ENCODE assay signal across 10 mouse cellular contexts in the genomic region with DNA sequence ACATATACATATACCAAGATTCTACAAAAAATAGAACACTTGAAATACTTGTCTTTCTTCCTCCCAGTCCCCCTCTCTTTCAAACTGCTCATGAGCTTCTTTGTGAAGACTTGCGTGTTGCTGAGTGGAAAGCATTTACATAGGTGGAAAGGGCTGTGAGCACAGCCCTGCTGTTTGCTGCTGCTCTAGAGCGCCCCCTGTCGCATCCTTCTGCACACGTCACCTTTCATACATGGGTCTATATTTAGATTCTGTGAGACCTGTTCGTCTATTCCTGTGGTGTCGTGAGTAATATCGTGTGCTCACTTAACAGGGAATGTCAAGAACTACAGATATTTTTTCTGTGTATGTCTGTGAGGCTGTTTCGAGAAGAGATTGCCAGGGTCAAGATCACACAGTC. TPM values are rescaled to one million over a fixed set of nuclear protein-coding genes. Genes with fewer than 3 reads are reported as not detected.
DNase-seq lines count a peak whose midpoint lies in the region; ATAC-seq and TF ChIP-seq lines count a peak whose summit lies in the region.
"Had no signal": no experiment of that assay in that cellular context is flagged by ENCODE, and none has a peak within 500 bp of the region (broad histone marks: within the 10 kb centered on the region; RNA-seq: fewer than 3 reads in every experiment).

No protein-coding gene starts in this region.

- ATAC-seq in kidney, embryonic 16.5 days (ENCODE audit: low FRiP score, low TSS enrichment), result no peak
- no peak for ATAC-seq in liver, embryonic 14.5 days (ENCODE audit: insufficient read depth)
- no peak for ATAC-seq in inflammation-experienced regulatory T-cells, adult 6 months

- TF ChIP-seq CTCF in liver, embryonic 14.5 days (IDR thresholded peaks at IDR 0.05; ENCODE audit: low read depth), result peak; percentile 83

- no peaks in the 10 kb centered on the region for H3K27me3 ChIP-seq in kidney, embryonic 16.5 days (ENCODE audit: insufficient read depth, low read length)
- H3K27me3 ChIP-seq in liver, embryonic 14.5 days (ENCODE audit: control insufficient read depth, insufficient read depth, low read length), result no peaks in the 10 kb centered on the region
- H3K27me3 ChIP-seq: embryonic facial prominence, embryonic 13.5 days had no signal

- peak; percentile 52 for DNase-seq in kidney, adult 18-20 months
- peak; percentile 52 for DNase-seq in adipocyte (ENCODE audit: low spot score)
- DNase-seq in embryo, embryonic 9.5 days (ENCODE audit: extremely low spot score), result peak; percentile 47
- peak; percentile 24 for DNase-seq in induced T-regulatory cell, adult 2 months (ENCODE audit: low read depth)
- peak in 2 of 3 experiments; percentile 2 to 9 for DNase-seq in liver, embryonic 14.5 days (ENCODE audit: low read depth in 3 of 3, low spot score in 3 of 3)
- DNase-seq in retina, postnatal 1 day, result peak; percentile 66

- H3K36me3 ChIP-seq in kidney, embryonic 16.5 days (ENCODE audit: insufficient read depth, low read length), result no peaks in the 10 kb centered on the region
- no peaks in the 10 kb centered on the region for H3K36me3 ChIP-seq in liver, embryonic 14.5 days (replicated peaks; ENCODE audit: control insufficient read depth, insufficient read depth, low read depth)
- H3K36me3 ChIP-seq: embryonic facial prominence, embryonic 13.5 days had no signal

- H3K9ac ChIP-seq in kidney, embryonic 16.5 days (replicated peaks; ENCODE audit: low read length), result no peak overlapping the region
- no peak overlapping the region for H3K9ac ChIP-seq in liver, embryonic 14.5 days (replicated peaks)
- H3K9ac ChIP-seq: embryonic facial prominence, embryonic 13.5 days had no signal

- H3K4me3 ChIP-seq in kidney, embryonic 16.5 days (ENCODE audit: low read length), result no peak overlapping the region
- H3K4me3 ChIP-seq in liver, embryonic 14.5 days (ENCODE audit: insufficient read depth in 1 of 2, low read depth in 2 of 2, low read length in 2 of 2), result no peak overlapping the region
- H3K4me3 ChIP-seq: embryonic facial prominence, embryonic 13.5 days; myocyte had no signal

- no peak for TF ChIP-seq EP300 in liver, embryonic 14.5 days (IDR thresholded peaks at IDR 0.05; ENCODE audit: low read depth)

- no peaks in the 10 kb centered on the region for H3K4me1 ChIP-seq in kidney, embryonic 16.5 days (ENCODE audit: insufficient read depth, low read length)
- no peaks in the 10 kb centered on the region for H3K4me1 ChIP-seq in liver, embryonic 14.5 days (replicated peaks; ENCODE audit: control insufficient read depth in 2 of 2, insufficient read depth in 2 of 2, low read length in 1 of 2)
- H3K4me1 ChIP-seq: embryonic facial prominence, embryonic 13.5 days had no signal

- H3K4me2 ChIP-seq in kidney, embryonic 16.5 days (replicated peaks; ENCODE audit: low read depth, low read length), result no peak overlapping the region
- no peak overlapping the region for H3K4me2 ChIP-seq in liver, embryonic 14.5 days (ENCODE audit: low read depth)
- H3K4me2 ChIP-seq: embryonic facial prominence, embryonic 13.5 days had no signal

- 16% methylated on average over 8 of the region's 8 CpGs for WGBS in kidney, embryonic 16.5 days
- WGBS in liver, embryonic 14.5 days (ENCODE audit: insufficient replicate concordance), result 4% methylated on average over 8 of the region's 8 CpGs

- no peak overlapping the region for H3K27ac ChIP-seq in kidney, embryonic 16.5 days (ENCODE audit: low read length)
- H3K27ac ChIP-seq in liver, embryonic 14.5 days, result no peak overlapping the region
- H3K27ac ChIP-seq: embryonic facial prominence, embryonic 13.5 days had no signal

- no peaks in the 10 kb centered on the region for H3K9me3 ChIP-seq in kidney, embryonic 16.5 days (ENCODE audit: low read length)
- H3K9me3 ChIP-seq in liver, embryonic 14.5 days (ENCODE audit: control insufficient read depth, low read length), result no peaks in the 10 kb centered on the region
- H3K9me3 ChIP-seq: embryonic facial prominence, embryonic 13.5 days had no signal

RNA-seq across cellular contexts. Expression of gene Foxa2, which starts 35.5 kb away (rescaled TPM):
- 0.14 and 0.49 TPM in 2 replicates for polyA plus RNA-seq in kidney, embryonic 16.5 days (2015; fragmentation: Nextera tagmentation; extraction: Ambion mirVana)
- polyA plus RNA-seq in liver, embryonic 14.5 days (2012; rRNA removed), result 3.2 and 3.9 TPM in 2 replicates
- polyA plus RNA-seq in liver, embryonic 14.5 days (2014; fragmentation: Nextera tagmentation; extraction: Ambion mirVana), result 2.8 and 3.9 TPM in 2 replicates
- polyA plus RNA-seq in inflammation-experienced regulatory T-cells, adult 6 months (2017; shearing (Covaris generic)), result not detected

Comparison
In these comparisons a context has a peak if more than half of its experiments do, and no peak if none do; other contexts are left out.
1. DNase-seq: peak in every context shown above with its lines; median percentile 66 in retina, postnatal 1 day; 52 in kidney, adult 18-20 months; 52 in adipocyte; 47 in embryo, embryonic 9.5 days; 24 in induced T-regulatory cell, adult 2 months; 6 in liver, embryonic 14.5 days.